Mouse (Mus musculus) embryonic facial prominence, embryonic 13.5 days (tissue): Measurements from ENCODE around the gene Copz1. TPM values are rescaled to one million over a fixed set of nuclear protein-coding genes. Genes with fewer than 3 reads are reported as not detected.

Experiments
- ATAC-seq: fragments of 200-750 bp; cut with Nextera tagmentation; 2 replicates; pipeline ENCODE4 v1.8.0; 2017; ENCODE audit warnings: low read depth; ENCODE audit not compliant: insufficient number of reproducible peaks, insufficient read depth, low FRiP score, low TSS enrichment
- H3K27ac ChIP-seq: fragments of 300-500 bp; sonication (generic); 2 replicates; pipeline ENCODE4 v1.5.1; 2015; ENCODE audit warnings: moderate library complexity, mild to moderate bottlenecking, inconsistent platforms
- H3K27me3 ChIP-seq: fragments of 300-500 bp; sonication (generic); 2 replicates; pipeline ENCODE4 v1.6.1; 2015; ENCODE audit warnings: mild to moderate bottlenecking, inconsistent platforms
- H3K36me3 ChIP-seq: fragments of 300-500 bp; sonication (generic); 2 replicates; pipeline ENCODE4 v1.6.1; 2015; ENCODE audit warnings: mild to moderate bottlenecking, inconsistent platforms
- H3K4me1 ChIP-seq: fragments of 300-500 bp; sonication (generic); 2 replicates; pipeline ENCODE4 v1.6.1; 2015; ENCODE audit warnings: inconsistent platforms
- H3K4me2 ChIP-seq: fragments of 300-500 bp; sonication (generic); 2 replicates; pipeline ENCODE4 v1.6.1; 2015; ENCODE audit warnings: moderate library complexity, mild to moderate bottlenecking, inconsistent platforms
- H3K4me3 ChIP-seq: fragments of 300-500 bp; sonication (generic); 2 replicates; pipeline ENCODE4 v1.5.1; 2015; ENCODE audit warnings: mild to moderate bottlenecking, inconsistent platforms
- H3K9ac ChIP-seq: fragments of 300-500 bp; sonication (generic); 2 replicates; pipeline ENCODE4 v1.6.1; 2015; ENCODE audit warnings: mild to moderate bottlenecking, inconsistent platforms
- H3K9me3 ChIP-seq: fragments of 300-500 bp; sonication (generic); 2 replicates; pipeline ENCODE4 v1.6.1; 2016; ENCODE audit warnings: inconsistent platforms
- WGBS: fragments of 180-500 bp; shearing (Covaris S2); methylation state at CpG from one replicate; pipeline ENCODE4 v1.1.7; 2015; ENCODE audit warnings: mixed read lengths; 5-methylcytosine and 5-hydroxymethylcytosine counted together
- polyA plus RNA-seq: library from polyadenylated mRNA; unstranded; fragments of >200 nt; fragmentation: Nextera tagmentation; extraction: Ambion mirVana; gene quantifications from 2 replicates; pipeline ENCODE4 v1.2.1, GENCODE M21; 2015

Copz1 gene
- polyA plus RNA-seq, 1 experiment from 2014 or later = 287 TPM

- ATAC-seq = no peak
These were observed 61.7 kb downstream of the Copz1 start for GRCm38 (mm10) chr15:103334194-103334593.

GRCm38 (mm10) chr15:103335040-103335439 lies 62.5 kb downstream of the Copz1 start:
- H3K27me3 ChIP-seq = peaks cover 18% of the 10 kb centered on the region; the same call in 1 of the 2 replicates
- 0 out of 2 replicates have a peak overlapping the region, but pooled peaks have one; percentile 27 for H3K9ac ChIP-seq
- WGBS = 45% methylated on average over 3 of the region's 3 CpGs
- H3K4me1 ChIP-seq = peaks cover 60% of the 10 kb centered on the region
- no peaks in the 10 kb centered on the region for H3K9me3 ChIP-seq
- H3K36me3 ChIP-seq = no peaks in the 10 kb centered on the region
- no peak overlapping the region for H3K4me3 ChIP-seq
- H3K4me2 ChIP-seq = no peak overlapping the region
- ATAC-seq = no peak
- no peak overlapping the region for H3K27ac ChIP-seq

More at GRCm38 (mm10) chr15:103334194-103334593, 61.7 kb downstream of the Copz1 start:
- Histone ChIP-seq H3K27me3 (peaks cover 10% of the 10 kb centered on the region; the same call in 1 of the 2 replicates), H3K27ac (peak overlapping the region; percentile 39; the same call in 1 of the 2 replicates), H3K4me2 (no peak overlapping the region; the same call in 1 of the 2 replicates), H3K4me1 (peaks cover 53% of the 10 kb centered on the region), H3K4me3 (no peak overlapping the region), H3K9ac (0 out of 2 replicates have a peak overlapping the region, but pooled peaks have one; percentile 16), H3K36me3 (no peaks in the 10 kb centered on the region), H3K9me3 (no peaks in the 10 kb centered on the region)
- 10% methylated on average over 2 of the region's 2 CpGs for WGBS

- Histone ChIP-seq H3K9me3 (no peaks in the 10 kb centered on the region), H3K4me2 (no peak overlapping the region), H3K27ac (no peak overlapping the region), H3K36me3 (no peaks in the 10 kb centered on the region), H3K27me3 (peaks cover 24% of the 10 kb centered on the region), H3K4me1 (peaks cover 66% of the 10 kb centered on the region), H3K9ac (0 out of 2 replicates have a peak overlapping the region, but pooled peaks have one; percentile 37), H3K4me3 (no peak overlapping the region)
- no peak for ATAC-seq
- WGBS = 10% methylated on average over 7 of the region's 7 CpGs
These were observed 63.1 kb downstream of the Copz1 start for GRCm38 (mm10) chr15:103335488-103336235.

GRCm38 (mm10) chr15:103336996-103337667 lies 64.6 kb downstream of the Copz1 start:
- no peaks in the 10 kb centered on the region for H3K36me3 ChIP-seq
- peak overlapping the region; percentile 16; the same call in 1 of the 2 replicates for H3K4me2 ChIP-seq
- 12% methylated on average over 11 of the region's 11 CpGs for WGBS
- no peak overlapping the region for H3K9ac ChIP-seq
- 0 out of 2 replicates have a peak overlapping the region, but pooled peaks have one; percentile 7 for H3K27ac ChIP-seq
- H3K4me3 ChIP-seq = no peak overlapping the region
- no peak for ATAC-seq
- H3K27me3 ChIP-seq = peaks cover 35% of the 10 kb centered on the region
- H3K4me1 ChIP-seq = peaks cover 78% of the 10 kb centered on the region
- H3K9me3 ChIP-seq = no peaks in the 10 kb centered on the region

GRCm38 (mm10) chr15:103338829-103339165 lies 66.3 kb downstream of the Copz1 start:
- no peak overlapping the region for H3K27ac ChIP-seq
- peaks cover 3% of the 10 kb centered on the region; the same call in 1 of the 2 replicates for H3K36me3 ChIP-seq
- no peak for ATAC-seq
- H3K4me3 ChIP-seq = peak overlapping the region; percentile 64
- H3K4me2 ChIP-seq = peak overlapping the region; percentile 80
- peak overlapping the region; percentile 65 for H3K9ac ChIP-seq
- peaks cover 65% of the 10 kb centered on the region for H3K4me1 ChIP-seq
- 38% methylated on average over 4 of the region's 4 CpGs for WGBS
- no peaks in the 10 kb centered on the region for H3K9me3 ChIP-seq
- H3K27me3 ChIP-seq = peaks cover 35% of the 10 kb centered on the region

GRCm38 (mm10) chr15:103339166-103339960 lies 66.8 kb downstream of the Copz1 start:
- peak; percentile 33; the same call in 1 of the 2 replicates for ATAC-seq
- peak overlapping the region; percentile 22; the same call in 1 of the 2 replicates for H3K27ac ChIP-seq
- peak overlapping the region; percentile 64 for H3K4me3 ChIP-seq
- H3K9me3 ChIP-seq = no peaks in the 10 kb centered on the region
- H3K9ac ChIP-seq = peak overlapping the region; percentile 65
- peaks cover 60% of the 10 kb centered on the region for H3K4me1 ChIP-seq
- H3K27me3 ChIP-seq = peaks cover 35% of the 10 kb centered on the region
- 2% methylated on average over 28 of the region's 31 CpGs for WGBS
- peaks cover 8% of the 10 kb centered on the region for H3K36me3 ChIP-seq
- peak overlapping the region; percentile 80 for H3K4me2 ChIP-seq

- peak within 1 kb of the TSS; percentile 64 for H3K4me3 ChIP-seq
- peaks cover 14% of the 10 kb centered on the region for H3K36me3 ChIP-seq
- peaks cover 35% of the 10 kb centered on the region for H3K27me3 ChIP-seq
- under 1% methylated on average over 24 of the region's 26 CpGs for WGBS
- H3K27ac ChIP-seq = peak within 1 kb of the TSS; percentile 22; the same call in 1 of the 2 replicates
- ATAC-seq = no peak
- H3K4me2 ChIP-seq = peak within 1 kb of the TSS; percentile 80
- peak within 1 kb of the TSS; percentile 65 for H3K9ac ChIP-seq
- H3K9me3 ChIP-seq = no peaks in the 10 kb centered on the region
- H3K4me1 ChIP-seq = peaks cover 55% of the 10 kb centered on the region
These were observed 67.4 kb downstream of the Copz1 start, which contains the start of gene Zfp385a for GRCm38 (mm10) chr15:103339961-103340337. Gene Zfp385a (minus strand): TSS chr15:103340093.

- H3K27me3 ChIP-seq = peaks cover 35% of the 10 kb centered on the region
- peaks cover 47% of the 10 kb centered on the region for H3K4me1 ChIP-seq
- no peaks in the 10 kb centered on the region for H3K9me3 ChIP-seq
- WGBS = 21% methylated on average over 4 of the region's 4 CpGs
- peak overlapping the region; percentile 3; the same call in 1 of the 2 replicates for H3K27ac ChIP-seq
- ATAC-seq = no peak
- no peak overlapping the region for H3K4me3 ChIP-seq
- peaks cover 23% of the 10 kb centered on the region for H3K36me3 ChIP-seq
- peak overlapping the region; percentile 80 for H3K4me2 ChIP-seq
- no peak overlapping the region for H3K9ac ChIP-seq
These were observed 68.3 kb downstream of the Copz1 start for GRCm38 (mm10) chr15:103340786-103341185.

- no peaks in the 10 kb centered on the region for H3K9me3 ChIP-seq
- ATAC-seq = no peak
- no peak overlapping the region for H3K4me3 ChIP-seq
- H3K36me3 ChIP-seq = peaks cover 30% of the 10 kb centered on the region
- 0 out of 2 replicates have a peak overlapping the region, but pooled peaks have one; percentile 32 for H3K9ac ChIP-seq
- peaks cover 35% of the 10 kb centered on the region for H3K27me3 ChIP-seq
- no peak overlapping the region for H3K4me2 ChIP-seq
- WGBS = 19% methylated on average over 8 of the region's 8 CpGs
- no peak overlapping the region for H3K27ac ChIP-seq
- H3K4me1 ChIP-seq = peaks cover 45% of the 10 kb centered on the region
These were observed 69.0 kb downstream of the Copz1 start for GRCm38 (mm10) chr15:103341547-103341946.

- Histone ChIP-seq H3K27ac (no peak overlapping the region), H3K27me3 (peaks cover 35% of the 10 kb centered on the region), H3K9ac (no peak overlapping the region), H3K36me3 (peaks cover 35% of the 10 kb centered on the region), H3K4me1 (peaks cover 42% of the 10 kb centered on the region), H3K4me2 (no peak overlapping the region), H3K4me3 (no peak overlapping the region), H3K9me3 (no peaks in the 10 kb centered on the region)
- ATAC-seq = no peak
- 15% methylated on average over 4 of the region's 4 CpGs for WGBS
These were observed 69.9 kb downstream of the Copz1 start for GRCm38 (mm10) chr15:103342415-103342814.

- 77% methylated on average over 3 of the region's 3 CpGs for WGBS
- Histone ChIP-seq H3K27me3 (peaks cover 35% of the 10 kb centered on the region), H3K27ac (no peak overlapping the region), H3K9ac (no peak overlapping the region), H3K36me3 (peaks cover 41% of the 10 kb centered on the region), H3K4me2 (no peak overlapping the region), H3K4me1 (peaks cover 36% of the 10 kb centered on the region), H3K4me3 (no peak overlapping the region), H3K9me3 (no peaks in the 10 kb centered on the region)
- no peak for ATAC-seq
These were observed 70.5 kb downstream of the Copz1 start for GRCm38 (mm10) chr15:103343008-103343407.
